Mouse (Mus musculus) cerebellum, adult 2 months (tissue): ENCODE measurements around the gene Ncoa4.

Source experiments
- CTCF ChIP-seq: fragments of 200-500 bp; IDR thresholded peaks from 2 replicates; pipeline ENCODE4 v1.5.1; 2011; ENCODE audit warnings: low read depth, mild to moderate bottlenecking, control low read depth, low read length, moderate library complexity, borderline replicate concordance; ENCODE audit not compliant: insufficient read depth
- POLR2A ChIP-seq: fragments of 200-500 bp; IDR thresholded peaks from 2 replicates; pipeline ENCODE4 v1.6.1; 2011; ENCODE audit warnings: low read length, control low read depth, borderline replicate concordance; ENCODE audit not compliant: insufficient read depth

DNA sequence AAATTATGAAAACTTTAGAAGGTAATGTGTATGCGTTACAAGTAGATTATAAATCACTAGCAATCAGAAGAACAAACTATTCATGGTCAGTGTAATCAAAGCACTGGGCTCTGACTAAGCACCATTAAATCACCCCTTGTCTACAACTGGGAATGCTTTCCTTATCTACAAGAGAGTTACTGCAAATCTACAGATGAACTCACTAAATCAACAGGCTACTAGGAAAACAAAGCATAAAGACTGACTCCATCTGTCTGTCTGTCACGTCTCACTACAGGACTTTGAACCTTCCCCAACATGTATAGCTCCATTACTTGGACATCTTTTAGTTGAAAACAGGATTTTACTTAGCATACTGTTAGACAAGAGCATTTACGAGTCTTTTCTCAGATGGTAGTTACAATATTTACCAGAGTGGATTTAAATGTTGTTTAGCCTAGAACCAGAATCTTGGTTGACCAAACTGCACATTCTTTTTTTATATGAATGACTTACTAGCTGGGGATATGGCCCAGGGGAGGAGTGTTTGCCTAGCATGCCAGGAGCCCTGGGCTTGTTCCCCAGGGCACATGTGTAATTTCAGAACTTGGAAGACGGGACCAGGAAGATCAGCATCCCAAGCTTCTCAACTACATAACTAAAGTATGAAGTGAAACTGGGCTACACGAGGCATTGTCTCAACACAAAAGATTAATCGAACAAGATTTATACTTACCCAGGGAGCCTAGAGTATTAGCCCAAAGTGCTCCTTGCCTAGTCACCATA is 31.1 kb downstream of the Ncoa4 start:
- TF ChIP-seq POLR2A, result no peak
- no peak for TF ChIP-seq CTCF
